Mouse (Mus musculus): ENCODE data around the gene Baz1b.

DNA sequence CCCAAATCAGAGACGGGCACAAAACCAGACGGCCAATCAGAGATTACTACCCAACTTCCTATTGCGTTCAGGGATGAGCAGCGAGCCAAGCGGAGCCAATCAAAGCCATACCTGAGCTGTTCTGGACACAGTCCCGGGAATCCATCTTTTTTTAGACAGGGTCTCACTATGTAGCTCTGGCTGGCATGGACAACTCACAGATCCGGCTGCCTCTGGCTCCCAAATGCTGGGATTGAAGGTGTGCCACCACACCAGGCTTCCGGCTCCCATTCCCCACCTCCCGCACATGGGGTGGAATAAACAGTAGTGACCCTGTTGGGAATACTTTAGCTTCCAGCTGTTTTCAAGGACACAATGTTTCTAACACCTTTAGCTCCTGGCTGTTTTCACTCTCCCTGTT, 93.2 kb downstream of the Baz1b start:
- TF ChIP-seq CHD2 (IDR thresholded peaks at IDR 0.05; ENCODE audit: low read depth, low read length) = no peak
- no peak for TF ChIP-seq ZC3H11A (IDR thresholded peaks at IDR 0.05; ENCODE audit: borderline replicate concordance, low read depth, low read length)

All from ES-E14 (cell line).